Mouse (Mus musculus) cerebellum, adult 2 months (tissue): Measurements from ENCODE around the gene Add2.

ENCODE experiments used
- CTCF ChIP-seq: fragments of 200-500 bp; IDR thresholded peaks from 2 replicates; pipeline ENCODE4 v1.5.1; 2011; ENCODE audit warnings: low read depth, mild to moderate bottlenecking, control low read depth, low read length, moderate library complexity, borderline replicate concordance; ENCODE audit not compliant: insufficient read depth
- POLR2A ChIP-seq: fragments of 200-500 bp; IDR thresholded peaks from 2 replicates; pipeline ENCODE4 v1.6.1; 2011; ENCODE audit warnings: low read length, control low read depth, borderline replicate concordance; ENCODE audit not compliant: insufficient read depth

DNA sequence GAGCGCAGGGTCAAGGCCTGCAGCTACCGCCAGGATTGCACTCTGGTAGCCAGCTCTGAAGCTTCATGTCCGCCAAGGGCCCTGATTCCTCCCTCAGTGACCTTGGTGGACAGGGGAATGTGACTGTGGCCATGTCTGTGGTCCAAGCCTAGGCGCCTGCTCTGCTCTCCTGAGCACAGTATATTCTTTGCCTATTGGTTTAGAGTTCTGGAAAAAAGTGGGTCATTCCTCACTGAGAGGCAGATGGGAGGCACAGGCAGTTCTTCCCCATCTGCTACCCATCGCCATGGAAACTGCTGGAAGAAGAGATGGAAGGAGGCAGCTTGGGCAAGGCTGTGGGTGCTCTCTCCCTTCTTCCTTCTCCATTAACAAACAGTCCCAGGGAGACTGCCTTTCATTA, 74.4 kb downstream of the Add2 start:
- TF ChIP-seq CTCF: no peak
- peak; percentile 25; the same call in 1 of the 2 replicates for TF ChIP-seq POLR2A
